Mouse (Mus musculus) testis, adult 2 months (tissue): ENCODE results near the gene Gm10322.

Experiments used
- CTCF ChIP-seq: fragments of 200-500 bp; IDR thresholded peaks from 2 replicates; pipeline ENCODE4 v1.5.1; 2012; ENCODE audit warnings: low read depth, mild to moderate bottlenecking, inconsistent platforms, low read length, moderate library complexity; ENCODE audit not compliant: control insufficient read depth, insufficient read depth, insufficient replicate concordance
- POLR2A ChIP-seq: fragments of 200-500 bp; IDR thresholded peaks from 2 replicates; pipeline ENCODE4 v1.6.1; 2012; ENCODE audit warnings: low read depth, mild to moderate bottlenecking, inconsistent platforms, low read length, moderate library complexity; ENCODE audit not compliant: control insufficient read depth

DNA sequence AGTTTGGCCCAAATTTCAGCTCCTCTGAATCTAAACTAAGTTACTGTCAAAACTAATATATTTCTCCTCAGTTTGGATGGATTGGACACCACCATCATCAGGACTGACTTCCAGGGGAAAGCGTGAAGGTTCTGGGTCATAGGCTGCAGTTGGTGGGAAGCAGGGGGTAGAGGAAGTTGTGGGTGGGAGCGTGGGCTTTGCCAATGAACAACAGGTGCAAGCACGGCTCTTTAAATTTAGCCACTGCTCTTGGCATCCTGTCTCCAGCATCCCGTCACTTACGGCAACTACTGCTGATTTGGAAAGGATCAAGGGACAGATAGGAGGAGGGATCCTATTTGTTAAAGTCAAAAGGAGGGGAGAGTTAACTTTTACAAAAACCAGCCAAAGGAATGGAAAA is 7.6 kb downstream of the Gm10322 start:
- TF ChIP-seq POLR2A (no peak), CTCF (no peak)
